Mouse (Mus musculus) activated CD4-positive, CD25-positive, alpha-beta regulatory T cell, adult 9 weeks (primary cell): ENCODE data around the gene Grpr. TPM values are rescaled to one million over a fixed set of nuclear protein-coding genes. Genes with fewer than 3 reads are reported as not detected.

Source experiments
- polyA plus RNA-seq: library from polyadenylated mRNA; unstranded; fragments of 100-300 nt; shearing (Covaris generic); gene quantifications from one replicate; pipeline ENCODE4 v1.2.1, GENCODE M21; 2017

The Grpr gene
- polyA plus RNA-seq: 0.11 TPM

GRCm38 (mm10) chrX:163549666-163550065, at the start of gene Grpr:
Gene Grpr, minus strand, starts transcription at chrX:163549677.

Other genes with a start within 250 kb of the Grpr start
- gene Rnf138rt1, start 211.7 kb upstream of the Grpr start, polyA plus RNA-seq: not detected